Mouse (Mus musculus): ENCODE data around the gene Prkcg. TPM values are rescaled to one million over a fixed set of nuclear protein-coding genes. Genes with fewer than 3 reads are reported as not detected.
A peak's percentile ranks its signal among the peaks of the same experiment; 100 is the strongest.

Prkcg gene
- total RNA-seq, 2 experiments from 2014 or later = 0.84 TPM; not detected in 1

DNA sequence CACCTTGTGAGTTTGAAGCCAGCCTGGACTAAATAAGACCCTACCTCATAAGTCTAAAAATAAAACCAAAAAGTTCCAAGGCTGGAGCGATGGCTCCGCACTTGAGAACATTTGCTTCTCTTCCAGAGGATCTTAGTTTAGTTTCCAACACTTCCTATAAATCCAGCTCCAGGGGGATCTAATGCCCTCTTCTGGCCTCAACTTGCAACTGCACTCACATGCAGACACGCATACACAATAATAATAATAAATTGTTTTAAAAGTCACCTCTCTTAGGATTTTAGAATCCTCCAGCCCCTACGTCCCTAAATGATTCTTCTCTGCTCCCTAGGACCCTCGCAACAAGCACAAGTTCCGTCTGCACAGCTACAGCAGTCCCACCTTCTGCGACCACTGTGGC lies 21.3 kb downstream of the Prkcg start:
- no peak for ATAC-seq (replicated peaks; ENCODE audit: low FRiP score, poor library complexity, severe bottlenecking)

DNA sequence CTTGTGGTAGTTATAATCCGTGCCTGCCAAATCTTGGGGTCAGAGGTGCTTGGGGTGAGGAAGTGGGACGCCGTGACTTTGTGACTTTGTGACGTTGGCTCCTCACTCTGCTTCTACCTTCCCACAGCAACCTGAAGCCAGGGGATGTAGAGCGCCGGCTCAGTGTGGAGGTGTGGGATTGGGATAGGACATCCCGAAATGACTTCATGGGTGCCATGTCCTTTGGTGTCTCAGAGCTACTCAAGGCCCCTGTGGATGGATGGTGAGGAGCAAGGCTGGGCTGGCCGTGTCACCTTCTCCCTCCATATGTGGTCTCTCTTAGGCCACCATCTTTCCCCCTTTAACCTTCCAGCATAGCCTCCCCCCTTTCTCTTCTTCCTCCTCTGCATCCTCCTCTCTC lies 24.6 kb downstream of the Prkcg start:
- no peak for ATAC-seq (replicated peaks; ENCODE audit: low FRiP score, poor library complexity, severe bottlenecking)

DNA sequence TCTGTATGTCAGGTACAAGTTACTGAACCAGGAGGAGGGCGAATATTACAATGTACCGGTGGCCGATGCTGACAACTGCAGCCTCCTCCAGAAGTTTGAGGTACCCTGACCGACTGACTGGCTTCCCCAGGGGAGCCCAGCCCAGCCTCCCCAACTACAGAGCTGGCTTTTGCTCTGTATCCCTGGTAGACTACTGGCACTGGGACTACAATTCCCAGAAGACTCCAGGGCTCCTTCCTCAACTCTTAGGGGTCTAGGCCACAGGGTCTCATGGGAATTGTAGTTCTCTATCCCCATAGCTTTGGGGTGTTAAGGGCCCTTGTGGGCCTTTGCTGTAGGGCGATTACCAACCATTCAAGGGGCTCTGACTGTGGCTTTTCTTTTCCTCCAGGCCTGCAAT lies 25.1 kb downstream of the Prkcg start:
- no peak for ATAC-seq (replicated peaks; ENCODE audit: low FRiP score, poor library complexity, severe bottlenecking)

DNA sequence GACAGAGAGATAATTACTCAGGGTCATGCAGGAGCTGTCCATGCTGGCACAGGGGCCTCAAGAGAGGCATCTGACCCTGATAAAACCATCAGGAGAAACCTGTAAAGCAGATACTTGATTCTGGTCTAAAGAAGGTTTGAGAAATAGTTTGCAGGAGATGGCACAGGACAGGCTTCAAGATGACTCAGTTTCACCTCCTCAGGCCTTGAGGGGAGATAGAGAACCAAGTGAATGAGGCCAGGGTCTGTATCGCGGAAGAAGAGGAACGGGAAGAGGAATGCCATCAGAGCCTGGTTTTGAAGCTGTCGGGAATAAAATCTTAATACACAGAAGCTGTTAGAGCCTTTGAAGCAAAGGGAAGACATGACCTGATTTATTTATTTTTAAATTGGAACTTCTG lies 28.7 kb downstream of the Prkcg start:
- ATAC-seq (replicated peaks; ENCODE audit: low FRiP score, poor library complexity, severe bottlenecking) = no peak

DNA sequence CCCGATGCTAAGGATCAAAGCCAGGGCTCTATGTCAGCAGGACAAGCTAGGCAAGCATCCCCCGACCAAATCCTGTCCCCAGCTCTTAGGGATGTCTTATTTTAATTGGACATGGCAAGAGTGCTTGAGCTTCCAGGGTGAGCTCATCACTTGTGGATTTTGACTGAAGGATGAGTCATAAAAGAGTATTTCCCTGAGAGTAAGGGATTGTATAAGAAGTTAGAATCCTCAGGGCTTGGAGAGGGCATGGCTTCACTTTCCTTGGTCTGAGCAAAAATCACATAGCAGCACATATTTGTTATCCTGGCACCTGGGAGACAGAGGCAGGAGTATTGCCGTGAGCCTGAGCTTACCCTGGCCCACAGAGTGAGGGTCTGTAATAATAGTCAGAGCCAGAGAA lies 31.9 kb downstream of the Prkcg start:
- ATAC-seq (replicated peaks; ENCODE audit: low FRiP score, poor library complexity, severe bottlenecking) = no peak

DNA sequence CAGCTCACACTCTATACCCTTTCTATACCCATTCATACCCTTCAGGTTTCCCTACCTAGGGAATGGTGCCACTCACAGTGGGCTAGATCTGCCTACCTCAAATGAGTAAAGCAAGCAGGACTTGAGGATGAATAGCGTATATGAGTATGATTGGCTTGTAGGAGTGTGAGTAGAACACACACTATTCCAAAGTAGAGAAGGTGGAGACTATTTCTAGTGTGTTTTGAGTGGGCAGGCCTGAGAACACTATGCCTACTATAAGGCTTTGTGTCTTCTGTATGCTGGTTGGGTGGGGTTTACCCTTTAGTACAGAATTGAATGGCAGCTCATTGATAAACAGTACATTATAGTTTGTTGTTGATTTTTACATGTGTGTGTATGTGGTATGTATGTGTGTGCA lies 34.8 kb downstream of the Prkcg start:
- no peak for ATAC-seq (replicated peaks; ENCODE audit: low FRiP score, poor library complexity, severe bottlenecking)

DNA sequence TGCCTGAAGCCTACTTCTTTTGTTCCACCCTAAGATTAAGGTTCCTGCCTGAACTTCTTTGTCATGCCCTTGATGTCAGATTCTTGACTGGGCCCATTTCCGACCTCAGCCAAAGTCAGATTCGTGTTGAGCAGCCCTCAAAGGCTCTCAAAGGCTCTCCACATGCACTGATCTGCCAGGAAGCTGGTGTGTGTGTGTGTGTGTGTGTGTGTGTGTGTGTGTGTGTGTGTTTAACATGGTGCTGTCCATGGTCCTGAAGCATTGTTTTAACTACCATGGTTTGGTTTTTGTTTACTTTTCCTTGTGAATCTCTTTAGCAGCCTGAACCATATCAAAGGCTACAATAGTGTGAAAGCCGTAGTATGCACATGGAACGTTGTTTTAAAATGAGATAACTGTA lies 39.0 kb downstream of the Prkcg start:
- ATAC-seq (replicated peaks; ENCODE audit: low FRiP score, poor library complexity, severe bottlenecking) = no peak

DNA sequence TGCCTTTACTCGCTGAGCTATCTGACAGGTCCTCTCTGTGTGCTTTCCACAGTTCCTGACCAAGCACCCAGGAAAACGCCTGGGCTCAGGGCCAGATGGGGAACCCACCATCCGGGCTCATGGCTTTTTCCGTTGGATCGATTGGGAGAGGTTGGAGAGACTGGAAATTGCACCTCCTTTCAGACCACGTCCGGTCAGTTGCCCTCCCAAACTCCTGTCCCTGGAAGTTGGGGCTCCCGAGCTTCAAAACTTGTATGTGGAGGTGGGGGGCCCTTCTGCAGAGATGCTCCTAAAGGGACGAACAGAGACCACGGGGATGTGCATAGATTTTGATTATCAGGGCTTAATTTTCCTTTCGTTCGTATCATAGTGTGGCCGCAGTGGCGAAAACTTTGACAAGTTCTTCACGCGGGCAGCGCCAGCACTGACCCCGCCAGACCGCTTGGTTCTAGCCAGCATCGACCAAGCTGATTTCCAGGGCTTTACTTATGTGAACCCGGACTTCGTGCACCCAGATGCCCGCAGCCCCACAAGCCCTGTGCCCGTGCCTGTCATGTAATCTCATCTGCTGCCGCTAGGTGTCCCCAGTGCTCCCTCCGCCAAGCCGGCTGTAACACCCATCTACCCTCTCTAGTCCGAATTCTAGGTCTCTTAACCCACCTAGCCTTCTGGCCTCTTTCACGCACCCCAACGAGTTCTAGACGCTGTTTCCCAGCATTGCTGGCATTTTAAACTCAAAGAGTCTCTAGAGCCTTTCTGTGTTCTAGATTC lies 41.0 kb downstream of the Prkcg start:
- peak; percentile 54; the same call in 1 of the 2 replicates for ATAC-seq (replicated peaks; ENCODE audit: low FRiP score, poor library complexity, severe bottlenecking)

DNA sequence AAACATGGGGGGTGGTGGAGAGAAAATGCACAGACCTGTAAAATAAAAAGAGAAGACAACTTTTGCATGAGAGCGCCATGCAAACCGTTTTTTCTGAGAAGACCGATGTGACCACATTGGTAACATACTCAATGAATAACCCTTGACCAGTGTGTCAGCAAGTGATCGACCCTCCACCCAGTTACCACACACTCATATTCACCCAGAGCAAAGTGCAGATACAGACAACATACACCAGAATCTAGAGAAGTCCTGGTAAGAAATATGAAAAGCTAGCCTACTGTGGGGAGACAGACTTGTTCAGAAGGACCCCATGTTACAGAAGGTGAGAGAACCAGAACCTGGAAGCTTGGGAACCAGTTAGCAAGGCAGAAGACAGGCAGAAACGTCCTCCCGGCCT lies 42.2 kb downstream of the Prkcg start:
- no peak for ATAC-seq (replicated peaks; ENCODE audit: low FRiP score, poor library complexity, severe bottlenecking)

DNA sequence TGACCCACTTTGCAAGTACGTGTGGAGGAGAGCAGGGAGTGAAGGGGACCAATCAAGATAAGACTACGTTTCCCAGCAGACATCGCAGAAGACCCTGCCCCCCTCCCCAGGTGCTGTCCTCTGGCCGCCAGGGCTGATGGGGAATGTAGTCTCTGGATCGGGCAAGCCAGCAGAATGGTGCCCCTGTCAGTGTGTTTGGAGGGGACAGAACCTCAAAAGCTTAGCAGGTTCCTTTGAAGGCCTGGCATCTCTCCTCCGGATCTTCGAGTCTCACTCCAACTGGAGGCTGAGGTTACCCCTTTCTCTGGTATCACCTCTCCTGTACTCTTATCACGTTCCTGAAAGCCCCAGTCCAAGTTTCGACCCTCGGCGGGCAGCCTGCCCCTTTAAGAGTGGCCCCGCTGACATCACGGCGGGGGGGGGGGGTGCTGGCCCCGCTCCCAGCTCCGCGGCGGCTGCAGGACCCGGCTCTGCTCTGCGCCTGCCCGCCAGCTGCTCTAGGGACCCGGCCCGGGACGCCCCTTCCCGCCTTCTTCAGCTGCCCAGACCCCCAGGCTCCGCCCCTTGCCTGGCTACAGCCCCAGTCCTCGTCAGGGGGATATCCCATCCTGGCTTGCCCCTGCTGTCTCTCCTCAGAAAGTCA lies 42.7 kb downstream of the Prkcg start:
- ATAC-seq (replicated peaks; ENCODE audit: low FRiP score, poor library complexity, severe bottlenecking) = no peak

DNA sequence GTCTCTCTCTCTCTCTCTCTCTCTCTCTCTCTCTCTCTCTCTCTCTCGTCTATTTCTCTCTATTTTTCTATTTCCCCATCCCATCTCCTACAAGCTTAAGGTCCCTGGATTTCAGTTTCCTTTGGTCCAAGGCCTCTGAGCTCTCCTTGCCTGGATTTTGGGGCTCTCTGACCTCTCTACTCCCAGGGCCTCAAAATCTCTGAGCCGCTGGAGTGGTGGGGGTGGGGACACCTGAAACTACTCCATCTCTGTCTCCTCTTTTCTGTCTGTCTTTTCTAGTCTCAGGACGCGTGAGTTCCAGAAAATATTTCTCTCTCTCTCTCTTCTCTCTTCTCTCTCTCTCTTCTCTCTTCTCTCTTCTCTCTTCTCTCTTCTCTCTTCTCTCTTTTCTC lies 43.2 kb downstream of the Prkcg start:
- ATAC-seq (replicated peaks; ENCODE audit: low FRiP score, poor library complexity, severe bottlenecking) = no peak

DNA sequence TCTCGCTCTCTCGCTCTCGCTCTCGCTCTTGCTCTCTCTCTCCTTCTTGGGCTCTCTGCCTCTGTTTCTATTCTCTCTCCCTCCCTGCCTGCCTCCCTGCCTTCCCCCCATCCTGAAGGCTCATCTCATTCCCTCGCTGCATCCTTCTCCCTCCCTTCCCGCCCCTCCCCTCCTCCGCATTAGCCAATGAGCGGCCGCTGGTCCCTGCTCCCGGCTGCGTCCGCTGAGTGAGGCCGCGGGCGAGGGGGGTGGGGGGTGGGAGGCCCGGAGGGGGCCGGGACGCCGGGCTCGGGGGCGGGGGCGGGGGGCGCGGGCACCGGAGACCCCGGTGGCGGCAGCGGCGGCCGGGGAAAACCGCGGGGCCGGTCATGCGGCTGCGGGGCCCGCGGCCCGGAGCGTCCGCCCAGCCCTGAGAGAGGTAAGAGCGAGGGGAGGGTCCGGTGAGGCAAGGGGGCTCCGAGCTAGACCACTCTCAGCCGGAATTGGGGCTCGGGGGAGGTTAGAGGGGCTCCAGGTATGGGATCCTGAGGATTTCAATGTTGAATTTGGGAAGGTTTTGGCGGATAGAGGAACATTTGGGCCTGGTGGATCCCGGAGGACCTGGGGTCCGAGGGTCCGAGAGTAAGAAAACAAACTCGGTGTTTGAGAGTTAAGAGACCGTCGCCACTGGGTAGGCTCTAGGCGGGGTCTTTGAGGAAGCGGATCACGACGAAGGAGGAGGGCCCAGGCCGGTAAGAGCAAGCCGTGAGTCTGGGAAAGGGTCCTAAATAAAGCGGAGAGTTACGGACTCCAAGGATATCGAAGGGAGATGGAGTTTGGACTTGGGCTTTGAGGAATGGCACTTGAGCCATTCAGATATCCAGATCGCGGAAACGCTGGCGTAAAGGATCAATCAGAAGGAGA lies 43.9 kb downstream of the Prkcg start, which contains the start of gene Cacng7:
Cacng7 (plus strand) TSS at position 337 of the 903 bp plus-strand sequence.
- no peak for ATAC-seq (replicated peaks; ENCODE audit: low FRiP score, poor library complexity, severe bottlenecking)

DNA sequence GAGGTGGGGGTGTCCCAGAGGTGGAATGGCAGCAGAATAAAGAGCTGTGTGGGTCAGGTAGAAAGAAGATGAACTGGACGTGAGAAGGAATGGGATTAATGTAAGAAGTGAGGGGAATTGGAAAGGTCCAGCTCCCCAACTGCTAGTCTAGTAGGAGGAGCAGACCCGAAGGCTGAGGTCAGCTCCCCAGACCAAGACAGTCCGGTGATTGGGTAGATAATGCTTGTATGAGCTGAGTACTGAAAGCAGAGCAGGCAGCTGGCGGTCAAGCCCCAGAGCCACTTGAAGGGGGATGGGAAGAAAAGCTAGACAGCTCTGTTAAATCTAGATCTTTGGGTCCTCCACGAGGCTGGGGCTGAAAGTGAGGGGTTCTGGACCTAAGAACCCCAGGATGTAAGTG lies 44.6 kb downstream of the Prkcg start:
- ATAC-seq (replicated peaks; ENCODE audit: low FRiP score, poor library complexity, severe bottlenecking) = no peak

DNA sequence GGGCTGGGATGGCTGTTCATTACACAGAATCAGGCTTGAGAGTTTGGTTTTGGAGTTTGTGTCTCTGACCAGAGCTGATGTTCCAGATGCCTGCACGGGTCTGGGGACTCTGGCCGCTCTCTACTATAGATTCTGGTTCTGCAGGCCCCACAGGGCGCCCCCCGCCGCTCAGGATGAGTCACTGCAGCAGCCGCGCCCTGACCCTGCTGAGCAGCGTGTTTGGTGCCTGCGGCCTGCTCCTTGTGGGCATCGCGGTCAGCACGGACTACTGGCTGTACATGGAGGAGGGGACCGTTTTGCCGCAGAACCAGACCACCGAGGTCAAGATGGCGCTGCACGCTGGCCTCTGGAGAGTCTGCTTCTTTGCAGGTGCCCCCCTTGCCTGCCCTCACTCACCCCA lies 47.4 kb downstream of the Prkcg start:
- no peak for ATAC-seq (replicated peaks; ENCODE audit: low FRiP score, poor library complexity, severe bottlenecking)

DNA sequence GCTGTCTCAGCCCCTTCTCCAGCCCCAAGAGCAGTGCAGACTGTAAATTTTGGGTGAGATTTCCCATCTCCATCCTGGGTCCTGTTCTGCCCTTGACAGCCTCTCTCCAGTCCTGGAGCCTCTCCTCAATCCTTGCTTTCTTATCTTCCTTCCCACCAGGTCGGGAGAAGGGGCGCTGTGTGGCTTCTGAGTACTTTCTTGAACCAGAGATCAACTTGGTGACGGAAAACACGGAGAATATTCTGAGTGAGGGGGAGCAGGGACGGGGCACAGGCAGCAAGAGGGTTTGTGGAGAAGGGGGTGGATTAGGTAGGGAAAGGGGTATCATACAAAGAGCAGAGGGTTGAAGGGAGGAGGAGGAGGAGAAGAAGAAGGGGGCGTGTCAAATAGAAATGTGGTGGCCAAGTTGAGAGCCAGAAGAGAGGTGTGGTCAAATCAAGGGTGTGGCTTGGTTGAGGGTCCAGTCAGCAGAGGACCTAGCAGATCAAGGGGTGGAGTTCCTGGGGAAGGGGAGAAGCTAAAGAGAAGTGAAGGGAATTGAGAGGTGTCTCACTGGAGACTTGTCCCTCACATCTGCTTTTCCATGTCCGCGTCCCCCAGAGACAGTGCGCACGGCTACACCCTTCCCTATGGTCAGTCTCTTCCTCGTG lies 49.4 kb downstream of the Prkcg start:
- no peak for ATAC-seq (replicated peaks; ENCODE audit: low FRiP score, poor library complexity, severe bottlenecking)

DNA sequence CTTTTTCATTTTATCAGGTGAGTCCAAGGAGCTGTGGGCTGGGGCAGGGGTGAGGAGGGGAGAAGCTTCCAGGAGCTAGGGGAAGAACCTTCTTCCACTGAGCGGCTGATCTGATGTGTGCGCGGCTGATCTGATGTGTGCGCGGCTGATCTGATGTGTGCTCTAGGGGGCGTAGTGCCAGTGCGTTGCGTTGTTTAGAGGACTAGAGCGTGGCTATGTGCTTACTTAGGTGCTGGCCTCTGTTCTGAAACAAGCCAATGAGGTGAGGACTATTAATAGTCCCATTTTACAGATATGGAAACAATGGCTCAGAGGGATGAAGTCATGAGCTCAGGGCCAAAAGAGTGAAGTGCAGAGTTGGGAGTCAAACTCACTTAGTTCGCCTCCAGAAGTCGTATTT lies 50.0 kb downstream of the Prkcg start:
- ATAC-seq (replicated peaks; ENCODE audit: low FRiP score, poor library complexity, severe bottlenecking) = no peak

DNA sequence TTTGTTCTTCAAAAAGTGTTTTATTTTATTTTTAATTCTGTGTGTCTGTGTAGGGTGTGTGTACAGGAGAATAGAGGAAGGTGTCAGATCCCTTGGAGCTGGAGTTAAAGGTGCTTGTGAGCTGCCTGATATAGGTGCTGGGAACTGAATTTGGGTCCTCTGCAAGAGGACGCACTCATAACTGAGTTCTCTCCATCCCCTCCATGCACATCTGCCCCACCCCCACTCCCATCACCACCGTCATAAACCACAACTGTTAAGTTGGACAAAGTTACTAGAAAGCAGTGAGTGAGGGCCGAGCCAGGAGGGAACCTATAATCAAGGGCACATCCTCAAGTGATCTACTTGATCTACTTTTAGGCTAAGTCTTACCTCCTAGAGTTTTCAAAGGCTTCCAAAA lies 54.9 kb downstream of the Prkcg start:
- ATAC-seq (replicated peaks; ENCODE audit: low FRiP score, poor library complexity, severe bottlenecking) = no peak

DNA sequence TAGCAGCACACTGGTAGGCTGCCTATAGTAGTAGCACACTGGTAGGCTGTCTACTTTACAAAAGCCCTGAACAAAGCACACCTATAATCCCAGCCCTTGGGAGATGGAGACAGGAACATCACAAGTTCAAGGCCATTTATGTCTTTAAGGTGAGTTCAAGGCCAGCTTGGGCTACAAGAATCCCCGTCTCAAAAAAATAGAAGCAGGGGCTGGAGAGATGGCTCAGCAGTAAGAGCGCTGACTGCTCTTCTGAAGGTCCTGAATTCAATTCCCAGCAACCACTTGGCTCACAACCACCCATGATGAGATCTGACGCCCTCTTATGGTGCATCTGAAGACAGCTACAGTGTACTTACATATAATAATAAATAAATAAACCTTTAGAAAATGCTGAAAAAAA lies 56.3 kb downstream of the Prkcg start:
- no peak for ATAC-seq (replicated peaks; ENCODE audit: low FRiP score, poor library complexity, severe bottlenecking)

DNA sequence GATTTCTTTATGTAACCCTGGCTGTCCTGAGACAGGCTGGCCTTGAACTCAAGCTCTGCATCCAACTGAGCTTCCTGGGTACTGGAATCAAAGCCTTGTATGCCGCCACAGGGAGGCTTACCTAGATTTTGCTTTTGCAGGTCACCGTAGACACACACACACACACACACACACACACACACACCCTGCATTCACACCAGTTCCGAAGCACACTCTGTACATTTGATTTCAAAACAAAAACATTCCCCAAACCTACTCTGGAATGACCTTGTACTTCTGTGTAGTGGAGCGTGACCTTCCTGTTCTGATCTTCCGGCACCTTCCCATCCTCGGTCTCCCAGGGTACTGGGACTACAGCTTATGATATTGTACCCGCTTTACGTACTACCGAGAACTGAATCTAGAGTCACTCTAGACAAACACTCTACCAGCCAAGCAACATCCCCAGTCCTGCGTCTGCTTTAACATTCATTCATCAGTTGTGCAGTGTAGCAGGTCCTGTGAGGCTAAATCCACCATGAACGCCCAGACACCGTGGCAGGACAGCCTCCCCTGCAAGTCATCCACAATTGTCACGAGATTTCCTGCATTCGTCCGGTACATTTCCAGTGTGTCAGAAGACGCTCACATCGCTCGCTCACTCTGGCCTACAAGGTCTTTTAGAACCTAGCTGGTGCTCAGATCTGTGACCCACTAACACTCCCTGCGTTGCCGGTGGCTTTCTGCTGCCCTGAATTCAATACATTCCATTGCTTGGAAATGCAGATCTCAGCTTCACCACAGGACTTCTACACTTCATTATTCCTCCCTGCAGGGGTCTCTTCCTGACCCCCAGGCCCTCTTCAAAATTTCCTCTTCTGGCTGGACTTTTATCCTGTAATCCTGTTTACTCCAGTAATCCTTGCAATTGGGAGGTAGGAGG lies 58.6 kb downstream of the Prkcg start:
- no peak for ATAC-seq (replicated peaks; ENCODE audit: low FRiP score, poor library complexity, severe bottlenecking)

Data from erythroid progenitor cell, adult 5-6 weeks (primary cell).